Mouse (Mus musculus): ENCODE data around the gene Unc93a2. TPM values are rescaled to one million over a fixed set of nuclear protein-coding genes. Genes with fewer than 3 reads are reported as not detected.

The Unc93a2 gene
- total RNA-seq, 2 experiments from 2014 or later, result 0.26 TPM; not detected in 1

Other genes starting within 250 kb of the Unc93a2 start
- 10 to 100 TPM; 90.6 to 95.7 TPM for gene Rps6ka2, start 215.3 kb downstream of the Unc93a2 start, total RNA-seq (2021)
- not detected for gene Tcp10a, start 60.8 kb downstream of the Unc93a2 start, total RNA-seq (2021)
- gene Ttll2, start 32.8 kb downstream of the Unc93a2 start, total RNA-seq (2021), result not detected
- not detected for gene Gm49630, start 13.5 kb downstream of the Unc93a2 start, total RNA-seq (2021)